Mouse (Mus musculus): ENCODE measurements around the gene Ncoa1. TPM values are rescaled to one million over a fixed set of nuclear protein-coding genes. Genes with fewer than 3 reads are reported as not detected.

The Ncoa1 gene
- polyA plus RNA-seq, 1 experiment from 2014 or later = 4.9 TPM

- H3K9me3 ChIP-seq (ENCODE audit: control insufficient read depth, low read length) = no peaks in the 10 kb centered on the region
- no peaks in the 10 kb centered on the region for H3K27me3 ChIP-seq (ENCODE audit: control insufficient read depth, insufficient read depth, low read length)
- no peaks in the 10 kb centered on the region for H3K4me1 ChIP-seq (ENCODE audit: control insufficient read depth, insufficient read depth, low read length)
- no peak overlapping the region for H3K27ac ChIP-seq (ENCODE audit: low read depth, low read length)
- no peak overlapping the region for H3K4me3 ChIP-seq (ENCODE audit: low read depth, low read length)
- ATAC-seq (ENCODE audit: low FRiP score) (no peak), DNase-seq (ENCODE audit: low spot score, missing footprints) (no peak)
- 80% methylated on average over 2 of the region's 2 CpGs for WGBS
- no peak overlapping the region for H3K9ac ChIP-seq (ENCODE audit: low read length)
- H3K36me3 ChIP-seq (ENCODE audit: control insufficient read depth, insufficient read depth, low read length) = no peaks in the 10 kb centered on the region
- no peak overlapping the region for H3K4me2 ChIP-seq
Observed at GRCm38 (mm10) chr12:4392590-4392989, 84.4 kb downstream of the Ncoa1 start.

DNA sequence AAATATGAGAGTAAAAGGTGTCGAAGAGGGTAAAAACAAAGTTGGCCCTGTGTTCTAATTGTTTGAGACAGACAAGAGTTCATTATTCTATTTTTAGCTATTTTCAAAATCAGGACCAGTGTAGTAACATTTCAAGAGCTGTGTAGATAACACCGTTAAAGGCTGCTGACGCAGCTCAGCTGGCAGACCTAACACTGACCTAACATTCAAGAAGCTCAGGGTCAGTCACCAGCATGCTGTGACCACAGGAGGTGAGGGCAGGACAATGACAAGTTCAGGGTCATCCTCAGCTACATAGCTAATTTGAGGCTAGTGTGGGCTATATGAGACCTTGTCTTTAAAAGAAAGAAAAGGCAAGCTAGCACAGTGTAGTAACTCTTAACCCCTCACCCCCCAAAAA lies 84.9 kb downstream of the Ncoa1 start:
- Histone ChIP-seq H3K27ac (ENCODE audit: low read depth, low read length) (no peak overlapping the region), H3K36me3 (ENCODE audit: control insufficient read depth, insufficient read depth, low read length) (no peaks in the 10 kb centered on the region), H3K4me3 (ENCODE audit: low read depth, low read length) (no peak overlapping the region), H3K9me3 (ENCODE audit: control insufficient read depth, low read length) (no peaks in the 10 kb centered on the region), H3K27me3 (ENCODE audit: control insufficient read depth, insufficient read depth, low read length) (no peaks in the 10 kb centered on the region), H3K9ac (ENCODE audit: low read length) (no peak overlapping the region), H3K4me2 (no peak overlapping the region), H3K4me1 (ENCODE audit: control insufficient read depth, insufficient read depth, low read length) (no peaks in the 10 kb centered on the region)
- DNase-seq (ENCODE audit: low spot score, missing footprints) (no peak), ATAC-seq (ENCODE audit: low FRiP score) (no peak)
- WGBS = 88% methylated on average over 3 of the region's 3 CpGs

GRCm38 (mm10) chr12:4391256-4391655 lies 85.7 kb downstream of the Ncoa1 start:
- no peak for DNase-seq (ENCODE audit: low spot score, missing footprints)
- Histone ChIP-seq H3K4me3 (ENCODE audit: low read depth, low read length) (no peak overlapping the region), H3K27ac (ENCODE audit: low read depth, low read length) (no peak overlapping the region), H3K9ac (ENCODE audit: low read length) (no peak overlapping the region), H3K27me3 (ENCODE audit: control insufficient read depth, insufficient read depth, low read length) (no peaks in the 10 kb centered on the region), H3K4me2 (no peak overlapping the region), H3K4me1 (ENCODE audit: control insufficient read depth, insufficient read depth, low read length) (no peaks in the 10 kb centered on the region), H3K9me3 (ENCODE audit: control insufficient read depth, low read length) (no peaks in the 10 kb centered on the region), H3K36me3 (ENCODE audit: control insufficient read depth, insufficient read depth, low read length) (no peaks in the 10 kb centered on the region)
- ATAC-seq (ENCODE audit: low FRiP score) = no peak
- WGBS = 78% methylated on average over 4 of the region's 4 CpGs

DNA sequence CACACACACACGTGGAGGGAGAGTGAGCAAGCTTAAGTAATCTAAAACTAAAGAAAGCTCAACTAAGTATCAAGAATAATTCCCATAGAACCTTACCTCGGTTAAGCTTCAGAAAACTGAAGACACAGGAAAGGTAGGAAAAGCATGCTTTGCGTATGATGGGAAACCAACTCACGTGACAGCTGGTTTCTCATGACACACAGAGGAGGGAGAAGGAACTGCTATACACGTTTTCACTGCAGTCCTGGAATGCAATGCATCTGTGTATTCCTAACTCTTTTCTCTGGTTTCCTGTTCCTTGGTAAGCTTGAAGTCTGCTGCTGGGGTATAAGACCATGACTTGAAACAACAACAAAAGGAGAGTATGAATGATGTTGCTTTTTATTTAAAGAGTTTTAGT lies 86.3 kb downstream of the Ncoa1 start:
- Histone ChIP-seq H3K9me3 (ENCODE audit: control insufficient read depth, low read length) (no peaks in the 10 kb centered on the region), H3K27ac (ENCODE audit: low read depth, low read length) (no peak overlapping the region), H3K9ac (ENCODE audit: low read length) (no peak overlapping the region), H3K27me3 (ENCODE audit: control insufficient read depth, insufficient read depth, low read length) (no peaks in the 10 kb centered on the region), H3K36me3 (ENCODE audit: control insufficient read depth, insufficient read depth, low read length) (no peaks in the 10 kb centered on the region), H3K4me3 (ENCODE audit: low read depth, low read length) (no peak overlapping the region), H3K4me2 (no peak overlapping the region), H3K4me1 (ENCODE audit: control insufficient read depth, insufficient read depth, low read length) (no peaks in the 10 kb centered on the region)
- WGBS = 64% methylated on average over 5 of the region's 5 CpGs
- DNase-seq (ENCODE audit: low spot score, missing footprints) = no peak
- no peak for ATAC-seq (ENCODE audit: low FRiP score)

- Histone ChIP-seq H3K4me3 (ENCODE audit: low read depth, low read length) (no peak overlapping the region), H3K4me1 (ENCODE audit: control insufficient read depth, insufficient read depth, low read length) (no peaks in the 10 kb centered on the region), H3K36me3 (ENCODE audit: control insufficient read depth, insufficient read depth, low read length) (no peaks in the 10 kb centered on the region), H3K4me2 (no peak overlapping the region), H3K27ac (ENCODE audit: low read depth, low read length) (no peak overlapping the region), H3K27me3 (ENCODE audit: control insufficient read depth, insufficient read depth, low read length) (no peaks in the 10 kb centered on the region), H3K9me3 (ENCODE audit: control insufficient read depth, low read length) (no peaks in the 10 kb centered on the region), H3K9ac (ENCODE audit: low read length) (no peak overlapping the region)
- 94% methylated on average over 3 of the region's 3 CpGs for WGBS
- no peak for ATAC-seq (ENCODE audit: low FRiP score)
- DNase-seq (ENCODE audit: low spot score, missing footprints) = no peak
Observed at GRCm38 (mm10) chr12:4386077-4386719, 90.8 kb downstream of the Ncoa1 start.

DNA sequence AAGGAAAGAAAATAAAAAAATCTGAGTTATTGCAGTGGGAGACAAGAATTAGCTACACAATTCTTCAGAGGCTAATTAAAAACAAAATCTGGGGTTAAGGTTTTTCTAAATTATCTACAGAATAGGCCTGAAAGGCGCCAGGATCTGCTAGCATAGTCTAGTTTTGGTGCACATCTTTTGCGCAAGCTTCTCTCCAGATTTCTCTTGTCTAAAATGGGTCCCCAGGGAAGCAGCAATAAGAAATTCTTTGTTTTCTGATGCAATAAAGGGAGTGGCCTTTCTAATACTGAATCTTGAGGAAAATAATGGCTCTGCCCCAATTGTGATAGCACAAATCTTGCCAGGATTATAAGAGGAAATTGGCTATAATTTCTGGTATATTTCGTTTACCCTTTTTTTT lies 93.9 kb downstream of the Ncoa1 start:
- Histone ChIP-seq H3K9me3 (ENCODE audit: control insufficient read depth, low read length) (no peaks in the 10 kb centered on the region), H3K4me1 (ENCODE audit: control insufficient read depth, insufficient read depth, low read length) (no peaks in the 10 kb centered on the region), H3K27ac (ENCODE audit: low read depth, low read length) (no peak overlapping the region), H3K27me3 (ENCODE audit: control insufficient read depth, insufficient read depth, low read length) (no peaks in the 10 kb centered on the region), H3K36me3 (ENCODE audit: control insufficient read depth, insufficient read depth, low read length) (no peaks in the 10 kb centered on the region), H3K4me2 (no peak overlapping the region), H3K4me3 (ENCODE audit: low read depth, low read length) (no peak overlapping the region), H3K9ac (ENCODE audit: low read length) (no peak overlapping the region)
- WGBS = 89% methylated on average over 3 of the region's 3 CpGs
- ATAC-seq (ENCODE audit: low FRiP score) (no peak), DNase-seq (ENCODE audit: low spot score, missing footprints) (no peak)

- no peaks in the 10 kb centered on the region for H3K9me3 ChIP-seq (ENCODE audit: control insufficient read depth, low read length)
- no peak overlapping the region for H3K9ac ChIP-seq (ENCODE audit: low read length)
- ATAC-seq (ENCODE audit: low FRiP score) = no peak
- 72% methylated on average over 7 of the region's 7 CpGs for WGBS
- H3K27ac ChIP-seq (ENCODE audit: low read depth, low read length) = no peak overlapping the region
- 0 out of 2 replicates have a peak, but pooled peaks cover 3% of the 10 kb centered on the region for H3K4me1 ChIP-seq (ENCODE audit: control insufficient read depth, insufficient read depth, low read length)
- no peak overlapping the region for H3K4me3 ChIP-seq (ENCODE audit: low read depth, low read length)
- DNase-seq (ENCODE audit: low spot score, missing footprints) = no peak
- H3K4me2 ChIP-seq = no peak overlapping the region
- H3K27me3 ChIP-seq (ENCODE audit: control insufficient read depth, insufficient read depth, low read length) = no peaks in the 10 kb centered on the region
- H3K36me3 ChIP-seq (ENCODE audit: control insufficient read depth, insufficient read depth, low read length) = no peaks in the 10 kb centered on the region
Observed at GRCm38 (mm10) chr12:4379298-4379957, 97.6 kb downstream of the Ncoa1 start.

DNA sequence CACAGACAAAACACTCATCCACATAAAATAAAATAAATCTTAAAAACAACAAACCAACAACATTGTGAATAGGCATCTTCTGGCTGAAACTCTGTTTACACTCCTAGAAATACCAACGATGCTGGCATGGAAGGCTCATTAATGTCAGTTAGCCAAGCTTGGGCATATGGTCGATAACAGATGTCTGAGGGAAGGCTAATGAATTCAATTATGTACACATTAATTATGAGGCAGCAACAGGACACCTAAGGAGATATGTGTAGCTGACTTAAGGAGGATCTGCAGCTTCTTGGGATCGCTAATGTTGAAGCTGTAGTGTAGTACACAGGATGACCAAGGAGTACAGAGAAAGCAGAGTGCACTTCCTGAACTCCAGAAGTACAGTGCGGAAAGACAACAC lies 100.5 kb downstream of the Ncoa1 start:
- DNase-seq (ENCODE audit: low spot score, missing footprints) = no peak
- 92% methylated on average over 4 of the region's 4 CpGs for WGBS

GRCm38 (mm10) chr12:4374816-4375493 lies 102.0 kb downstream of the Ncoa1 start:
- 71% methylated on average over 6 of the region's 6 CpGs for WGBS
- H3K4me1 ChIP-seq (ENCODE audit: control insufficient read depth, insufficient read depth, low read length) = 0 out of 2 replicates have a peak, but pooled peaks cover 3% of the 10 kb centered on the region
- H3K36me3 ChIP-seq (ENCODE audit: control insufficient read depth, insufficient read depth, low read length) = no peaks in the 10 kb centered on the region
- H3K9ac ChIP-seq (ENCODE audit: low read length) = no peak overlapping the region
- H3K27me3 ChIP-seq (ENCODE audit: control insufficient read depth, insufficient read depth, low read length) = no peaks in the 10 kb centered on the region
- DNase-seq (ENCODE audit: low spot score, missing footprints) (no peak), ATAC-seq (ENCODE audit: low FRiP score) (no peak)
- no peaks in the 10 kb centered on the region for H3K9me3 ChIP-seq (ENCODE audit: control insufficient read depth, low read length)
- H3K4me3 ChIP-seq (ENCODE audit: low read depth, low read length) = no peak overlapping the region
- H3K4me2 ChIP-seq = no peak overlapping the region
- H3K27ac ChIP-seq (ENCODE audit: low read depth, low read length) = no peak overlapping the region

More for the DNA sequence above, 100.5 kb downstream of the Ncoa1 start:
- H3K4me1 ChIP-seq (ENCODE audit: control insufficient read depth, insufficient read depth, low read length) = 0 out of 2 replicates have a peak, but pooled peaks cover 3% of the 10 kb centered on the region
- no peaks in the 10 kb centered on the region for H3K27me3 ChIP-seq (ENCODE audit: control insufficient read depth, insufficient read depth, low read length)
- ATAC-seq (ENCODE audit: low FRiP score) = no peak
- no peak overlapping the region for H3K9ac ChIP-seq (ENCODE audit: low read length)
- H3K4me2 ChIP-seq = no peak overlapping the region
- H3K9me3 ChIP-seq (ENCODE audit: control insufficient read depth, low read length) = no peaks in the 10 kb centered on the region
- no peak overlapping the region for H3K27ac ChIP-seq (ENCODE audit: low read depth, low read length)
- H3K36me3 ChIP-seq (ENCODE audit: control insufficient read depth, insufficient read depth, low read length) = no peaks in the 10 kb centered on the region
- no peak overlapping the region for H3K4me3 ChIP-seq (ENCODE audit: low read depth, low read length)
